Mouse (Mus musculus) thymus, adult 2 months (tissue): Measurements from ENCODE around the gene Ttc23.

Source experiments
- CTCF ChIP-seq: fragments of 200-500 bp; IDR thresholded peaks from 2 replicates; pipeline ENCODE4 v1.5.1; 2012; ENCODE audit warnings: mild to moderate bottlenecking, control low read depth, low read length, moderate library complexity, borderline replicate concordance; ENCODE audit not compliant: control insufficient read depth, poor library complexity, insufficient read depth; ENCODE audit errors: extremely low read depth
- POLR2A ChIP-seq: fragments of 200-500 bp; IDR thresholded peaks from 2 replicates; pipeline ENCODE4 v1.6.1; 2012; ENCODE audit warnings: mild to moderate bottlenecking, low read length, control low read depth, moderate library complexity; ENCODE audit not compliant: control insufficient read depth, poor library complexity, insufficient read depth; ENCODE audit errors: extremely low read depth

DNA sequence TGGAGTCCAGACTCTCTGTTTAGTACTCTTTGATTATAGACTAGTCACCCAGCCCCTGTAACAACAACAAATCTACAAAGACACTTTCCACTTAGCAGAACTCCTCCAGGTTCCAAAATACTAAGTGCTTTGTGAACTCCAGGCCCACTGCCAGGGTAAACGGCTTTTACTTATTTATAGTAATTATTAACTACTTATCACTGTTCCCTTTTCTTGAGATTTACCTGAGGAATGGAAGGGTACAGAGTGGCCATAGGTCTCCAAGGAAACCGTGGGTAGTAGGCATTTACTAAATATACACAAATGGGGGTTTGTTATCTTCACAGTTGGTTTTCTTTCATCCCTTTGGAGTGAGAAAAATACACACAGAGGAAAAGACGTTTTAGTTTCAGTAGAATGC, 41.1 kb downstream of the Ttc23 start:
- no peak for TF ChIP-seq CTCF
- no peak for TF ChIP-seq POLR2A
